Mouse (Mus musculus): ENCODE measurements around the gene Dnajc22. TPM values are rescaled to one million over a fixed set of nuclear protein-coding genes. Genes with fewer than 3 reads are reported as not detected.
"Not testable (repeated sequence)": the region's sequence is repeated elsewhere in the genome, so short reads cannot be mapped to it uniquely, and the experiment has no call there.

Gene Dnajc22
- polyA plus RNA-seq (2012; ENCODE audit: insufficient read depth, insufficient read length, low replicate concordance, missing spikeins): not detected in 2 replicates

DNA sequence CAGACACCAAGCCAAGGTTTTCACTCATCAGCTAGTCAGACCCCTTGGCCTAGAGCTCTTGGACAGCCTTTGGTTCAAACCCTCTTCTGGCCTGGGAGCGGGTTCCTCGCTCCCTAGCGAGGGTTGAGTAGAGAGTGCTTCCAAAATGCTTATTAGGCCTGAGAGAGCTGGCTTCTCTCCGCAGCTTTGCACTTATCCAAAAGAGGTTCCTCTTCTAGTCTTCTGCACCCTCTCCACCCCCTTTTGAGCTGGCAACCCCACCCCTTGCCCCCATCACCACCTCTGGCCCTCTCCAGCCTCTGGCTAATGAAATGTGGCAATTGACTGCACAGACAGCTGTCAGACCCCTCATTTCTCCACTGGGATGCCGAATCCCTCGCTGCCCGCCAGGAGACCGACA is at the start of gene Dnajc22:
Dnajc22 (plus strand) TSS at position 301 of the 400 bp plus-strand sequence.
- H3K27ac ChIP-seq (ENCODE audit: insufficient read depth, low read depth, low read length): no peak within 1 kb of the TSS
- H3K4me1 ChIP-seq (ENCODE audit: control insufficient read depth, insufficient read depth, low read length): peaks cover 35% of the 10 kb centered on the region
- TF ChIP-seq CTCF (IDR thresholded peaks at IDR 0.05; ENCODE audit: insufficient read depth, low read depth, low read length) (no peak), POLR2A (IDR thresholded peaks at IDR 0.05; ENCODE audit: insufficient read depth, low read depth, low read length) (no peak)
- H3K4me3 ChIP-seq (ENCODE audit: insufficient read depth, low read depth, low read length): peak within 1 kb of the TSS; percentile 54
- WGBS: 86% methylated on average over 8 of the region's 8 CpGs

- peaks cover 10% of the 10 kb centered on the region for H3K4me1 ChIP-seq (ENCODE audit: control insufficient read depth, insufficient read depth, low read length)
- no peak overlapping the region for H3K4me3 ChIP-seq (ENCODE audit: insufficient read depth, low read depth, low read length)
- TF ChIP-seq POLR2A (IDR thresholded peaks at IDR 0.05; ENCODE audit: insufficient read depth, low read depth, low read length) (no peak), CTCF (IDR thresholded peaks at IDR 0.05; ENCODE audit: insufficient read depth, low read depth, low read length) (no peak)
- H3K27ac ChIP-seq (ENCODE audit: insufficient read depth, low read depth, low read length): no peak overlapping the region
- WGBS: 55% methylated on average over 3 of the region's 3 CpGs
These were observed 48.1 kb upstream of the Dnajc22 start for GRCm38 (mm10) chr15:99044854-99045253.

- WGBS: 77% methylated on average over 6 of the region's 6 CpGs
- not testable (repeated sequence) for H3K27ac ChIP-seq (ENCODE audit: insufficient read depth, low read depth, low read length); H3K4me3 ChIP-seq (ENCODE audit: insufficient read depth, low read depth, low read length); H3K4me1 ChIP-seq (ENCODE audit: control insufficient read depth, insufficient read depth, low read length)
These were observed 47.2 kb upstream of the Dnajc22 start for GRCm38 (mm10) chr15:99045734-99046133.

DNA sequence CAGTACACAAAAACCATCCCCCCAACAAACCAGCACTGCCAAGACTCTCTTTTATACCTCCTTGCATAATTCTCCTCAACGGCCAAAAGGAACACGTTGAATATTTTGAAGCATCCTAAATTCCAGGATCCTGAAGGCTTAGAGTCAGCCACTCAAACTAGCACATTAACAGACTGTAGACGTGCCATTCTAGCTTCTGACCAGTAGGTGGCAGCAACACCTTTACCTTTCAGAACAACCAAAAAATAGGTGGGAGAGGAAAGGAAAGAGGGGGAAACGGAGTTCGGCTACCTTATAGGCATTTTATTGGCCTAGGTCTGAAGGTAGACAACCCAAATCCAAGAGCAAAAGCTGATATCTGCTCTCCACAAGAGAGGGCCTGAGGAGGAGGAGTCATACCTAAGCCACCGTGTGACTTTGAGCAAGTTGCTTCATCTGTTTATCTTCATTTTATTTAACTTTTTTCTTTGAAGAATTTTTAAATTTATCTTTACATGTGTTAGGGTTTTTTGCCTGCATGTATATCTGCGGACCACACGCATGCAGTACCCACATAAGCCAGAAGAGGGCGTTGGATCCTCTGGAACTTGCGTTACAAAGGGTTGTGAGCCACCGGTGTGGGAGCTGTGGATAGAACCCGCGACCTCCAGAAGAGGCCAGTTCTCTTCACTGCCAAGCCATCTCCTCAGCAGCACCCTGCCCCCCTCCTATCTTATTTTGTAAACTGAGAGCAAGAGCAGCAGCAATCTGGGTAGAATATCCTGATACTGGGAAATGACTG is 43.3 kb upstream of the Dnajc22 start:
- TF ChIP-seq CTCF (IDR thresholded peaks at IDR 0.05; ENCODE audit: insufficient read depth, low read depth, low read length) (peak; percentile 67; the same call in 1 of the 2 replicates), POLR2A (IDR thresholded peaks at IDR 0.05; ENCODE audit: insufficient read depth, low read depth, low read length) (no peak)
- Histone ChIP-seq H3K27ac (ENCODE audit: insufficient read depth, low read depth, low read length) (no peak overlapping the region), H3K4me3 (ENCODE audit: insufficient read depth, low read depth, low read length) (no peak overlapping the region), H3K4me1 (ENCODE audit: control insufficient read depth, insufficient read depth, low read length) (peaks cover 7% of the 10 kb centered on the region; the same call in 1 of the 2 replicates)
- 37% methylated on average over 13 of the region's 13 CpGs for WGBS

DNA sequence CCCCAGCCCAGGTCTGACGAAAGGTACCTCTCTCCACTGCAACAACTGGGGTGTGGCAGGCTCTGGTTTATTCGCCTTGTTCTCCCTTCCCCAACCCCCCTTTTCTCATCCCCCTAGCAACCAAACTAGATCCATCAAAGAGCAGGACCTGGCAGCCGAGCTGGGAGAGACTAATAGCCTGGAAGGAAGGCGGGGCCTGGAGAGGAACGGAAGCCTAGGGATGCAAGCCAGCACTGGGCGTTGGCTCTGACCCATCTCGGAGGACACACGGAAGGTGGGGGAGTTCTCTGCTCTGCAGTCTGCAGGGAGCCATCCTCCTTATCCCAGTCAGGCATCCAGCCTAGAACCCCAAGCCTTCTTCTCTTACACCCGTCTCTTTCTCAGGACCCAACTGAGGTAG is 39.6 kb upstream of the Dnajc22 start:
- WGBS: 44% methylated on average over 9 of the region's 9 CpGs
- H3K27ac ChIP-seq (ENCODE audit: insufficient read depth, low read depth, low read length): no peak overlapping the region
- no peak overlapping the region for H3K4me3 ChIP-seq (ENCODE audit: insufficient read depth, low read depth, low read length)
- H3K4me1 ChIP-seq (ENCODE audit: control insufficient read depth, insufficient read depth, low read length): peaks cover 22% of the 10 kb centered on the region
- TF ChIP-seq CTCF (IDR thresholded peaks at IDR 0.05; ENCODE audit: insufficient read depth, low read depth, low read length) (no peak), POLR2A (IDR thresholded peaks at IDR 0.05; ENCODE audit: insufficient read depth, low read depth, low read length) (no peak)

GRCm38 (mm10) chr15:99055040-99055439 is 37.9 kb upstream of the Dnajc22 start, which contains the start of gene Prph:
Prph (plus strand) TSS chr15:99055174.
- TF ChIP-seq POLR2A (IDR thresholded peaks at IDR 0.05; ENCODE audit: insufficient read depth, low read depth, low read length) (no peak), CTCF (IDR thresholded peaks at IDR 0.05; ENCODE audit: insufficient read depth, low read depth, low read length) (no peak)
- Histone ChIP-seq H3K4me3 (ENCODE audit: insufficient read depth, low read depth, low read length) (peak within 1 kb of the TSS; percentile 8), H3K4me1 (ENCODE audit: control insufficient read depth, insufficient read depth, low read length) (peaks cover 22% of the 10 kb centered on the region), H3K27ac (ENCODE audit: insufficient read depth, low read depth, low read length) (no peak within 1 kb of the TSS)
- 3% methylated on average over 30 of the region's 30 CpGs for WGBS

- H3K27ac ChIP-seq (ENCODE audit: insufficient read depth, low read depth, low read length): no peak overlapping the region
- TF ChIP-seq POLR2A (IDR thresholded peaks at IDR 0.05; ENCODE audit: insufficient read depth, low read depth, low read length) (no peak), CTCF (IDR thresholded peaks at IDR 0.05; ENCODE audit: insufficient read depth, low read depth, low read length) (no peak)
These were observed 37.4 kb upstream of the Dnajc22 start for GRCm38 (mm10) chr15:99055511-99055961.

DNA sequence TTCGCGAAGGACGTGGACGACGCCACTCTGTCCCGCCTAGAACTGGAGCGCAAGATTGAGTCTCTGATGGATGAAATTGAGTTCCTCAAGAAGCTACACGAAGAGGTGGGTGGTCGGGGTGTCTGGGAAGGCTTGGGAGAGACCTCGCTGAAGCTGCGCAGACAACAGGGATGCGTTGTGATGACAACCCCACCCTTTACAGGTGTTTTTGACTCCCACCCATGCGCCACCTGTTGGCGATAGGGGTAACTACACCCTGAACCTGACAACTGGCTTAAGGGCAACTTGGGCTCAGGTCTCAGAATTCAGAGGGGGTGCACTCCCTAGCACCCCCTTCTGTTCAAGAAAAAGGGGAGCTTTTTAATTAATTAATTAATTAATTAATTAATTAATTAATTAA is 36.6 kb upstream of the Dnajc22 start:
- H3K4me3 ChIP-seq (ENCODE audit: insufficient read depth, low read depth, low read length): no peak overlapping the region
- no peak for TF ChIP-seq POLR2A (IDR thresholded peaks at IDR 0.05; ENCODE audit: insufficient read depth, low read depth, low read length)
- peak; percentile 84; the same call in 1 of the 2 replicates for TF ChIP-seq CTCF (IDR thresholded peaks at IDR 0.05; ENCODE audit: insufficient read depth, low read depth, low read length)
- peaks cover 21% of the 10 kb centered on the region for H3K4me1 ChIP-seq (ENCODE audit: control insufficient read depth, insufficient read depth, low read length)
- WGBS: 7% methylated on average over 14 of the region's 14 CpGs
- H3K27ac ChIP-seq (ENCODE audit: insufficient read depth, low read depth, low read length): no peak overlapping the region

More at GRCm38 (mm10) chr15:99055511-99055961, 37.4 kb upstream of the Dnajc22 start:
- H3K4me1 ChIP-seq (ENCODE audit: control insufficient read depth, insufficient read depth, low read length): peaks cover 22% of the 10 kb centered on the region
- WGBS: under 1% methylated on average over 37 of the region's 37 CpGs
- peak overlapping the region; percentile 8 for H3K4me3 ChIP-seq (ENCODE audit: insufficient read depth, low read depth, low read length)

DNA sequence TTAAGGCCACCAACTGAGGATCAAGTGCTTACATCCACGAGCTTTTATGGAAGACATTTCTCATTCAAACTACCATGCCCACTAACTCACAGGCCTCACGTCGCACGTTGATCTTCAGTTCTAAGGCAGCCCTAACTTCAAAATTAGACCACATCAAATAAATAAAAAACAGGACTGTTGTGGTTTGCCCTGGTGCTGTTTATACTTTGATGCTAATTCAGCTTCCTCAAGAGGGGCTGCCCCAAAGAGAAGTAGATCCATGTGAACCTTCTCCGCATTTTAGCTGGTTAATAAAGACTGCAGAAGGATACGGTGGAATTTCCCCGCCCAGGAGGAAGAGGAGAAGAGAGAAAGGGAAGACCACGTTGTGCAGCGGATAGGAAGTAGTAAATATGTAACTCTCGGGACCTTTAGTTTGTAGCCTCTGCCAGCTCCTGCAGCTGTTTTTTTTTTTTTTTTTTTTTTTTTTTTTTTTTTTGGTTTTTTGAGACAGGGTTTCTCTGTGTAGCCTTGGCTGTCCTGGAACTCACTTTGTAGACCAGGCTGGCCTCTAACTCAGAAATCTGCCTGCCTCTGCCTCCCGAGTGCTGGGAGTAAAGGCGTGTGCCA is 27.3 kb upstream of the Dnajc22 start:
- Histone ChIP-seq H3K4me1 (ENCODE audit: control insufficient read depth, insufficient read depth, low read length) (no peaks in the 10 kb centered on the region), H3K27ac (ENCODE audit: insufficient read depth, low read depth, low read length) (no peak overlapping the region), H3K4me3 (ENCODE audit: insufficient read depth, low read depth, low read length) (no peak overlapping the region)
- TF ChIP-seq POLR2A (IDR thresholded peaks at IDR 0.05; ENCODE audit: insufficient read depth, low read depth, low read length): no peak
- no peak for TF ChIP-seq CTCF (IDR thresholded peaks at IDR 0.05; ENCODE audit: insufficient read depth, low read depth, low read length)
- WGBS: 81% methylated on average over 12 of the region's 12 CpGs

All from olfactory bulb, adult 2 months (tissue).